Mouse (Mus musculus) kidney, adult 2 months (tissue): Measurements from ENCODE around the gene Olfr160. TPM values are rescaled to one million over a fixed set of nuclear protein-coding genes. Genes with fewer than 3 reads are reported as not detected.

Source experiments
- DNase-seq: peaks from one replicate; pipeline ENCODE4 v3.0.0; 2021
- H3K27ac ChIP-seq: fragments of 200-500 bp; 2 replicates; pipeline ENCODE4 v1.5.1; 2012; ENCODE audit warnings: low read depth, low read length, control low read depth, inconsistent platforms; ENCODE audit not compliant: insufficient read depth
- H3K27me3 ChIP-seq: fragments of 200-500 bp; replicated peaks from 2 replicates; pipeline ENCODE4 v1.6.1; 2012; ENCODE audit warnings: mild to moderate bottlenecking, moderate library complexity, low read length, inconsistent platforms; ENCODE audit not compliant: control insufficient read depth, insufficient read depth
- H3K36me3 ChIP-seq: fragments of 200-500 bp; 2 replicates; pipeline ENCODE4 v1.6.1; 2012; ENCODE audit warnings: mild to moderate bottlenecking, moderate library complexity, low read length, inconsistent platforms; ENCODE audit not compliant: control insufficient read depth, insufficient read depth
- H3K4me1 ChIP-seq: fragments of 200-500 bp; 2 replicates; pipeline ENCODE4 v1.6.1; 2011; ENCODE audit warnings: low read length; ENCODE audit not compliant: control insufficient read depth, insufficient read depth
- H3K4me3 ChIP-seq: fragments of 200-500 bp; 2 replicates; pipeline ENCODE4 v1.5.1; 2011; ENCODE audit warnings: mild to moderate bottlenecking, low read depth, low read length, control low read depth; ENCODE audit not compliant: insufficient read depth
- CTCF ChIP-seq: fragments of 200-500 bp; conservative IDR thresholded peaks from 2 replicates; pipeline ENCODE4 v1.5.1; 2011; ENCODE audit warnings: low read depth, mild to moderate bottlenecking, control low read depth, low read length, moderate library complexity, mixed read lengths; ENCODE audit not compliant: insufficient read depth, insufficient read length
- POLR2A ChIP-seq: fragments of 200-500 bp; IDR thresholded peaks from one replicate; pipeline ENCODE4 v1.6.1; 2011; ENCODE audit warnings: low read depth, low read length, control low read depth
- WGBS: fragments of 180-500 bp; shearing (Covaris S2); methylation state at CpG from one replicate; pipeline ENCODE4 v1.1.7; 2018; 5-methylcytosine and 5-hydroxymethylcytosine counted together
- polyA plus RNA-seq: library from polyadenylated mRNA; depleted of rRNA; stranded (reverse); fragments of >200 nt; gene quantifications from 2 replicates; pipeline ENCODE4 v1.2.3, GENCODE M21; 2012; rRNA removed

Olfr160 gene
- not detected in 2 replicates for polyA plus RNA-seq

DNA sequence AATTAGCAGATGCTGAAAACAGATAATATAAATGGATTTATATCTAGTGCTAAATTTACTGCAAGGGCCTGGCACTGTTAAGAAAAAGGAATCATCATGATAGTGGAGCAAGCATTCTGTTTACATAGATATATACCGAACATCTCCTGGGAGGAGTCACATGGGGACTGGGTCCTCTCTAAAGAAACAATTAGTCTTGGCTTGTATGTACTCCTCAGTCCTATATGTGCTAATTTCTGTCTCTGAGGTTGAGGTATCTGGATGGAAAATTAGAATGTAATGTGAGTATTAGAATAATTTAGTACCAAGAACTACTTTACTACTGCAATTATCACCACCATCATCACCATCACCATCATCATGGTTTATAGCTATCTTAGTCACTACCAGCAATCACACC lies at the start of gene Olfr160:
Olfr160 (minus strand) TSS at position 101 of the 400 bp plus-strand sequence.
- TF ChIP-seq POLR2A (no peak), CTCF (no peak)
- H3K4me3 ChIP-seq, result no peak within 1 kb of the TSS
- H3K27ac ChIP-seq, result no peak within 1 kb of the TSS
- no peaks in the 10 kb centered on the region for H3K4me1 ChIP-seq
- 86% methylated on average over 1 of the region's 1 CpGs for WGBS
- no peaks in the 10 kb centered on the region for H3K36me3 ChIP-seq
- no peaks in the 10 kb centered on the region for H3K27me3 ChIP-seq
- no peak for DNase-seq

- WGBS, result 41% methylated on average over 2 of the region's 2 CpGs
- DNase-seq, result no peak
- no peak overlapping the region for H3K4me3 ChIP-seq
- no peak overlapping the region for H3K27ac ChIP-seq
- no peak for TF ChIP-seq POLR2A
- H3K4me1 ChIP-seq, result no peaks in the 10 kb centered on the region
- no peaks in the 10 kb centered on the region for H3K27me3 ChIP-seq
- no peaks in the 10 kb centered on the region for H3K36me3 ChIP-seq
Observed at GRCm38 (mm10) chr9:37762541-37762940, 46.5 kb upstream of the Olfr160 start.

- Histone ChIP-seq H3K4me3 (no peak overlapping the region), H3K27me3 (no peaks in the 10 kb centered on the region), H3K4me1 (no peaks in the 10 kb centered on the region), H3K36me3 (no peaks in the 10 kb centered on the region), H3K27ac (no peak overlapping the region)
- 90% methylated on average over 2 of the region's 2 CpGs for WGBS
- no peak for TF ChIP-seq POLR2A
- TF ChIP-seq CTCF, result no peak
- DNase-seq, result no peak
Observed at GRCm38 (mm10) chr9:37761728-37762127, 45.7 kb upstream of the Olfr160 start.

DNA sequence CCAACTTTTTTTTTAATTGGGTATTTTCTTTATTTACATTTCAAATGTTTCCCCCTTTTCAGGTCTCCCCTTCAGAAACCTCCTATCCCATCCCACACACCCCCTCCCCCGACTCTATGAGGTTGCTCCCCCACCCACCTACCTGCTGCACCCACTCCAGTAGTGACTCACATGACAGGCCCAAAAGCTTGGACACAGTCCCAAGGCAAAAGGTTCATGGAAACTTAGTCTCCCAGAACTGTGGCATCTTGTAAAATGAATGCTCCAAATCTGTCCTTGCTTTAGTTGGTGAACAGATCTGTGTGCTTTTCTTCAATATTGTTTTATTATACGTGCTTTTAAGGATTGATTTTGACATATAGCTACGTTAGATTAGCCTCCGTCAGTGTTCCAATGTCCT lies 36.0 kb upstream of the Olfr160 start:
- no peak for TF ChIP-seq POLR2A
- no peak for TF ChIP-seq CTCF
- Histone ChIP-seq H3K4me3 (no peak overlapping the region), H3K27ac (no peak overlapping the region), H3K27me3 (no peaks in the 10 kb centered on the region), H3K36me3 (no peaks in the 10 kb centered on the region), H3K4me1 (no peaks in the 10 kb centered on the region)
- no peak for DNase-seq
- WGBS, result 67% methylated on average over 4 of the region's 4 CpGs

- no peaks in the 10 kb centered on the region for H3K4me1 ChIP-seq
- no peak overlapping the region for H3K4me3 ChIP-seq
- no peaks in the 10 kb centered on the region for H3K27me3 ChIP-seq
- 74% methylated on average over 2 of the region's 2 CpGs for WGBS
- DNase-seq, result no peak
- H3K27ac ChIP-seq, result no peak overlapping the region
- TF ChIP-seq CTCF, result no peak
- TF ChIP-seq POLR2A, result no peak
- no peaks in the 10 kb centered on the region for H3K36me3 ChIP-seq
Observed at GRCm38 (mm10) chr9:37751467-37751866, 35.4 kb upstream of the Olfr160 start.

- WGBS, result 38% methylated on average over 7 of the region's 7 CpGs
- H3K36me3 ChIP-seq, result no peaks in the 10 kb centered on the region
- TF ChIP-seq CTCF, result no peak
- no peak overlapping the region for H3K27ac ChIP-seq
- H3K4me3 ChIP-seq, result no peak overlapping the region
- no peaks in the 10 kb centered on the region for H3K27me3 ChIP-seq
- DNase-seq, result no peak
- H3K4me1 ChIP-seq, result no peaks in the 10 kb centered on the region
Observed at GRCm38 (mm10) chr9:37750319-37751075, 34.4 kb upstream of the Olfr160 start.

DNA sequence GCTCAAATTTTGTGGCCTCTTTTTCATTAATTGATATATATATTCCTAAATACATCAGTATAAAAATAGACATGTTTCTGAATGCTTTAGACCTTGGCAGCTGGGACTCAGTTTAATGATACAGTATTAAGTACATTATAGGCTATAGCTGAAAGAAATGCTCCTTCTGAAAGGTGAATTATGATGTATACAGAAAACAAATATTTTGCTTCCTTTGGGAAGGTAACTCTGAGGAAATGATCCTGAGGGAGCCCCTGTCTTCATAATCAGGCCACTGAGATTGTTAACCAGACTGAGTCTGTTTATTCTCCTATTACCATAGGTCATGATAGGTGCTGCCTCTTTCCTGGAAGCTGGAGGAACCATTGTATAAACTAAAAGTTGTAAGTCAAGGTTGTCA lies 28.8 kb upstream of the Olfr160 start, which contains the start of gene Olfr874:
Olfr874 (plus strand) TSS at position 301 of the 400 bp plus-strand sequence.
- no peak within 1 kb of the TSS for H3K4me3 ChIP-seq
- no peak for DNase-seq
- no peak for TF ChIP-seq POLR2A
- H3K27ac ChIP-seq, result no peak within 1 kb of the TSS
- no peaks in the 10 kb centered on the region for H3K4me1 ChIP-seq
- H3K36me3 ChIP-seq, result no peaks in the 10 kb centered on the region
- H3K27me3 ChIP-seq, result no peaks in the 10 kb centered on the region
